Mouse (Mus musculus): Measurements from ENCODE around the gene Col4a3bp.

GRCm38 (mm10) chr13:96547941-96548340, 5.5 kb downstream of the Col4a3bp start:
- TF ChIP-seq GATA1 (IDR thresholded peaks at IDR 0.05; ENCODE audit: low read length) (no peak), TAL1 (IDR thresholded peaks at IDR 0.05; ENCODE audit: low read length) (no peak)
